Mouse (Mus musculus) kidney, adult 18-20 months (tissue): ENCODE results near the gene Gm4027.
"Not testable (repeated sequence)": the region's sequence is repeated elsewhere in the genome, so short reads cannot be mapped to it uniquely, and the experiment has no call there.

Source experiments
- DNase-seq: peaks from one replicate; pipeline ENCODE4 v3.0.0; 2021

The Gm4027 gene

GRCm38 (mm10) chr12:87618569-87618968 is at the start of gene Gm4027:
Gene Gm4027 (plus strand): TSS chr12:87618869.
- DNase-seq = not testable (repeated sequence)

- not testable (repeated sequence) for DNase-seq
These were observed 17.3 kb upstream of the Gm4027 start for GRCm38 (mm10) chr12:87601388-87601787.

DNA sequence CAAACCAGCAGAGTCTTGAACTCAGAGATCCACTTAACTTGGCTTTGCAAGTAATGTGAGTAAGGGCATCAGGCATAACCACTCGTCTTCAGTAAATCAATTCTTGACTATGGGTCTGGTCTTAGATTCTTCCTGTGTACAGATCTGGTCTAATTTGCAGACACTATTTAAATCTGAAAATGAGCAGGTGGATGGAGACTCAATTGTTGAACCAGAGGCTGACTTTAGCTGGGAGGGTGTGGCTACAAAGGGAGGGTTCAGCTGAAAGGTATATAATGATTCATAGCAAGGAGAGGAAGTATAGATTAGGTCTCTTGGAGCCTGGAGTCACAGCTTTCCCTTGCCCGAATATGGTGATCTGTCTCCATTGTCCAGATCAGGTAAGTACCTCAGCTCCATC is 16.3 kb upstream of the Gm4027 start, which contains the start of gene Oog1:
TSS of gene Oog1 (plus strand) at position 301 of the 400 bp plus-strand sequence.
- DNase-seq = not testable (repeated sequence)

DNA sequence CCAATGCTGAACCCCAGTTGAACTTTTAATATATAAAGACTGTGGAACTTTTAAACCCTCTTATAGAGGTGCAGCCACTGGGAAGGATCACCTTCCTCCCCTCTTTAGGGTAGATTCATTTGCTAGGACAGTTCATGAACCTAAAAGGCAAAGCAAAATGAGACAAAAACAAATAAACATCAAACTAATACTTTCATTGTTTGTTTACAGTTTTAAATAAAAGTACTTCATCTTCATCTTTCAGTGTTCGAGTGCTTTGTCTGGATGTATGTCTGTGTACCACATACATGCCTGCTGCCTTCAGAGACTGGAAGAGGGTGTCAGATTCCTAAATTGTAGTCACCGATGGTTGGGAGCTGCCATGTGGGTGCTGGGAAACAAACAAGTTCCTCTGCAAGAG is 25.9 kb downstream of the Gm4027 start, which contains the start of gene Gm16381:
TSS of gene Gm16381 (minus strand) at position 101 of the 400 bp plus-strand sequence.
- not testable (repeated sequence) for DNase-seq

- not testable (repeated sequence) for DNase-seq
These were observed 34.4 kb downstream of the Gm4027 start for GRCm38 (mm10) chr12:87652916-87653703.
